Comparison of ENCODE assay signal across 22 mouse cellular contexts in genomic region chr8:77046217-77046616, GRCm38 (mm10).
A peak's percentile ranks its signal among the peaks of the same experiment; 100 is the strongest.
DNase-seq lines count a peak whose midpoint lies in the region; ATAC-seq and TF ChIP-seq lines count a peak whose summit lies in the region.
"Had no signal": no experiment of that assay in that cellular context is flagged by ENCODE, and none has a peak within 500 bp of the region (broad histone marks: within the 10 kb centered on the region; RNA-seq: fewer than 3 reads in every experiment).

No protein-coding gene starts in this region.

- intact Hi-C loops in left cerebral cortex, postnatal 25 days (cut with DNase I) = no loop called here
- intact Hi-C loops in left cerebral cortex, adult 2 months (cut with DNase I) = no loop called here

- no peak overlapping the region for H3K4me2 ChIP-seq in forebrain, embryonic 16.5 days (ENCODE audit: low read length)
- H3K4me2 ChIP-seq: embryonic facial prominence, embryonic 13.5 days; forebrain, embryonic 13.5 days; hindbrain, embryonic 12.5 days had no signal

- no peaks in the 10 kb centered on the region for H3K9me3 ChIP-seq in forebrain, embryonic 16.5 days (ENCODE audit: control insufficient read depth, low read length)
- H3K9me3 ChIP-seq: embryonic facial prominence, embryonic 13.5 days; forebrain, embryonic 13.5 days; heart, embryonic 10.5 days; hindbrain, embryonic 12.5 days had no signal

- no peak overlapping the region for H3K9ac ChIP-seq in forebrain, embryonic 16.5 days (replicated peaks; ENCODE audit: low read depth, low read length)
- H3K9ac ChIP-seq: embryonic facial prominence, embryonic 13.5 days; forebrain, embryonic 13.5 days; hindbrain, embryonic 12.5 days had no signal

- ATAC-seq in forebrain, embryonic 16.5 days = no peak
- ATAC-seq: activated CD4-positive, CD25-positive, alpha-beta regulatory T cell, adult 4 months; forebrain, embryonic 13.5 days; hindbrain, embryonic 16.5 days; inflammation-experienced regulatory T-cells, adult 6 months; Patski had no signal

- TF ChIP-seq CTCF in left cerebral cortex, adult 2 months (IDR thresholded peaks at IDR 0.05) = no peak

- H3K36me3 ChIP-seq in forebrain, embryonic 16.5 days (ENCODE audit: control insufficient read depth, insufficient read depth) = no peaks in the 10 kb centered on the region
- H3K36me3 ChIP-seq: embryonic facial prominence, embryonic 13.5 days; heart, embryonic 10.5 days; hindbrain, embryonic 12.5 days had no signal

- DNase-seq in cerebellum, adult 18-20 months = peak; percentile 29 to 42
- no peak for DNase-seq in cerebellum, adult 11 months
- peak; percentile 16 to 22 for DNase-seq in left cerebral cortex, postnatal 25 days (ENCODE audit: low spot score in 2 of 2)
- no peak for DNase-seq in left cerebral cortex, adult 2 months (ENCODE audit: extremely low spot score in 1 of 2, low spot score in 2 of 2)
- DNase-seq in brain, adult 2 months (ENCODE audit: low read depth, low spot score) = peak; percentile 62
- peak; percentile 28 for DNase-seq in cerebellum, adult 9-11 months
- no peak for DNase-seq in adrenal gland, adult 2 months
- DNase-seq: adrenal gland, postnatal 36 days; gastrocnemius, postnatal 10 days; heart, adult 18-20 months; heart, postnatal 10 days; heart, postnatal 4 days had no signal

- H3K27ac ChIP-seq in left cerebral cortex, adult 2 months = no peak overlapping the region
- H3K27ac ChIP-seq in forebrain, embryonic 16.5 days (ENCODE audit: low read length) = no peak overlapping the region
- H3K27ac ChIP-seq: embryonic facial prominence, embryonic 13.5 days; forebrain, embryonic 13.5 days; heart, embryonic 10.5 days; hindbrain, embryonic 12.5 days had no signal

- no peaks in the 10 kb centered on the region for H3K27me3 ChIP-seq in forebrain, embryonic 16.5 days (replicated peaks; ENCODE audit: control insufficient read depth, insufficient read depth, low read length)
- H3K27me3 ChIP-seq: CH12.LX; embryonic facial prominence, embryonic 13.5 days; forebrain, embryonic 13.5 days; hindbrain, embryonic 12.5 days; Patski had no signal

- H3K4me1 ChIP-seq in forebrain, embryonic 16.5 days (replicated peaks; ENCODE audit: control insufficient read depth, insufficient read depth, low read length) = 0 out of 2 replicates have a peak, but pooled peaks cover 1% of the 10 kb centered on the region
- H3K4me1 ChIP-seq: embryonic facial prominence, embryonic 13.5 days; forebrain, embryonic 13.5 days; heart, embryonic 10.5 days; hindbrain, embryonic 12.5 days had no signal

- no peak overlapping the region for H3K4me3 ChIP-seq in left cerebral cortex, adult 2 months
- H3K4me3 ChIP-seq in forebrain, embryonic 16.5 days (replicated peaks; ENCODE audit: low read length) = no peak overlapping the region
- H3K4me3 ChIP-seq: embryonic facial prominence, embryonic 13.5 days; forebrain, embryonic 13.5 days; heart, embryonic 10.5 days; hindbrain, embryonic 12.5 days had no signal

- 91% methylated on average over 5 of the region's 5 CpGs for WGBS in forebrain, embryonic 16.5 days

Comparison
In these comparisons a context has a peak if more than half of its experiments do, and no peak if none do; other contexts are left out.
1. DNase-seq: peak in cerebellum, adult 18-20 months (2 of 2), left cerebral cortex, postnatal 25 days (2 of 2), brain, adult 2 months (single experiment) and cerebellum, adult 9-11 months (single experiment); none in cerebellum, adult 11 months (single experiment), left cerebral cortex, adult 2 months (0 of 2) and adrenal gland, adult 2 months (single experiment).